Mouse (Mus musculus) G1E-ER4 (cell line): ENCODE results near the gene Avp. TPM values are rescaled to one million over a fixed set of nuclear protein-coding genes. Genes with fewer than 3 reads are reported as not detected.

ENCODE experiments used
- GATA1 ChIP-seq: IDR thresholded peaks from one replicate; pipeline ENCODE4 v1.8.0; 2012; ENCODE audit warnings: low read length, inconsistent platforms
- polyA plus RNA-seq: library from polyadenylated mRNA; stranded (reverse); fragments of >175 nt; gene quantifications from 2 replicates; pipeline ENCODE4 v1.2.3, GENCODE M21; 2012

The Avp gene
- not detected in 2 replicates for polyA plus RNA-seq

DNA sequence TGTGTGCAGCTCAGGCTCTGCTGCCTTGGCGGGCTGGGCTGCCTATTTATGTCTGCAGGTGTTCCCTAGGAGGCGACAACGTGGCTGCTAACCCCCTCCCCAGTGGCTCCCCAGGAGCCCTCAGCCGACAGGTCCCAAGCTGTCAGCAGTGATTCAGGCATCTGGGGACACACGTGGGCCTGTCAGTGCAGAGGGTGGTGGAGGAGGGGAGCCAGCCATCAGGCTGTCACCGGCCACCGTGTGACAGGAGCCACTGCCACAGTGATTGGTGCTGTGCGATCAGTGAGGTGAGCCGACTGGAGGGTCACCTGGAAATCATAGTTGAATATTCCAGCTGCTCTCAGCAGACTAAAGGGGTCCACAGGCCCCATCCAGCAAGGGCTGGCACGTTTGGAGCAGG lies at the start of gene Avp:
Avp (minus strand) TSS at position 3 of the 400 bp plus-strand sequence.
- no peak for TF ChIP-seq GATA1

DNA sequence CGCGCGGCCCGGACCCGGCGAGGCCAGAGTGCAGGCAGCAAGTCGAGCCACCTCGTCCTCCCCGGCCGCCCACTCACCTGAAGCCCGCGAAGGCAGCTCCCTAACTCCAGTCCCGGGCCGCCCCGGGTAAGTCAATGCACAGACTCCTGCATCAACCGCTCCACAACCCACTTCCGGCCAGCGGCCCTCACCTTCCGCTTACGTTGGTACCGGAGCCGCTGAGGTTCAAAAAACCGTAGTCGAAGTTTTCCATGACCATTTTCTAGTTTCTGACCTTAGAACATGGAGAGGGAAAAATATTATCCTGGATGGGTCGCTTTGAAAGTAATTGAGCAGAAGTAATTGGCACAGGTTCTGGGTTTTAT lies 47.5 kb upstream of the Avp start, which contains the start of the genes Fastkd5 and Ubox5:
Fastkd5 (minus strand) TSS at position 189 of the 365 bp plus-strand sequence.
Ubox5 (minus strand) TSS at position 200 of the 365 bp plus-strand sequence.
- no peak for TF ChIP-seq GATA1

DNA sequence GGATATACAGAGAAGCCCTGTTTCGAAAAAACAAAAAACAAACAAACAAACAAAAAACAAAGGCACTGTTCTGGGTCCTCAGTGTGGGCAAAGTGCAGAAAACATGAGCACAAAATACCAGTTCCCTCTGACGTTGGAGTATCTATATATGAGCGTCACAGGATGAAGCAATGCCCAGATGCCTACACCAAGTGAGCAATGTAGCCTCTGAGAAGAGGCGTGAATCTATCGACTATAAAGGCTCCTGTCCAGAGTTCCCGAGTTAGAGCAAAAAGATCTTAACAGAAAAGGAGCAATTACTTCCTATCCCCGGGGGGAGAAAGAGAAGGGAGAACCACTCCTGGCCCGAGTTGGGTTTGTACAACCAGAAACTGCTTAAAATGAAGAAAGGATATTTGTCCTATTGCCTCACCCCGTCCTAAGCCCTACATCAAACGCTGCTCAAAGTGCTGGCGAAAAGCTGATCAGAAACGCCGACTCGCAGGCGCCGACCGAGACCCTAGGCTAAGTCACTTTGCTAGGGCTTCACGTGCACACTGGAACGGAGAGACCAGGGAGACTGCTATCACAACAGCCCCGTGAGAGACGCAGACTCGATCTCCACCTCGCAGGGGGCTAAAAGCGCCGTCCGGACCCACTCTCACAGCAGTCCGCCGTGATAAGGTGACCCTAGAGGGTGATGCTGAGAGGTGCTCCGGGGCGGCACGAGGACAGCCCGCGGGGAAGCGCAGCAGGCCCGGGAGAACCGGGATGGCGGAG lies 46.9 kb upstream of the Avp start:
- no peak for TF ChIP-seq GATA1

DNA sequence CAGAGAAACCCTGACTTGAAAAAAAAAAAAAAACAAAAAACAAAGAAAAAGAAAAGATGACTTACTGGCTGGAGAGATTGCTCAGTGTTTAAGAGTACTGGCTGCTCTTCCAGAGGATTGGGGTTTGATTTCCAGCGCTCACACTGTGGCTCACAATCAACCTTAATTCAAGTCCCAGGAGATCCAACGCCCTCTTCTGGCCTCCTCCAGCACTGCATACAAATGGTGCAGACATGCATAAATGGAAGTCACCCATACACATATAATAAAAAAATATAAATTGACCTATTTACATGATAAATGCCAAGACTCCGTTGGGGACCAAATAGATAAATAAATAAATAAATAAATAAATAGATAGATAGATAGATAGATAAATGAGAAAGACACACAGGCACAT lies 46.1 kb upstream of the Avp start:
- TF ChIP-seq GATA1, result no peak

DNA sequence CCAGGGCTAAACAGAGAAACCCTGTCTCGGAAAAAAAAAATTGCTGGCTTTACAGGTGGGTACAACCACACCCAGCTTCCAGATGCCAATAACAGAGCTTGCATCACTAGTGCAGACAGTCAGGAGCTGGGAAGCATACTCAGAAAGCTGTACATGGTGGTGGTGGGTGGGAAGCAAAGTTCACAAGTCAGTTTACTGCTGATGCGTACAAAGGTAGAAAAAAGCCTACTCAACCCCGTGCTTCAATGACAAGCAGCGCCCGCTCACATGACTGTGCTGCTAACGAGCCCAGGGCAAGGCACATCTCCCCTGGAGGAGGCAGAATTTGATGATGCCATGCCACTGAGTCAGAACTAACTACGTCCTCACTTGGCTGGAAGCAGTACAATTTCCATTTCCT lies 36.6 kb upstream of the Avp start:
- TF ChIP-seq GATA1, result no peak

DNA sequence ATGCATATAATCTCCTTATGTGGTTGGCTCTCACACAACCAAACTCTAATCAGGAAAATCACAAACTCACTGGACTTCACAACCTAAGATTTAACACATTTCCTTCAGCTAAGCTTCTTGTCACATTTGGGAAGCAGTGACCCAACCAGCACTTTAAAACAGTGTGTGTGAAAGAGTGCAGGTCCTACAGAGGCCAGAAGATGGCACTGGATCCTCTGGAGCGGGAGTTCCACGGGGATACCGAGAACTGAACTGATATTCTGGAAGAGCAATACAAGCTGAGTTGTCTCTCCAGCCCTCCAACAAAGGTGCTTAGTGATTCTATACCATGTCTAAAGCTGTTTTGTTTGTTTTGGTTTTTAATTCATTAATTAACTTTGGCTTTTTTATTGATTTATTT lies 30.7 kb upstream of the Avp start:
- TF ChIP-seq GATA1, result no peak

DNA sequence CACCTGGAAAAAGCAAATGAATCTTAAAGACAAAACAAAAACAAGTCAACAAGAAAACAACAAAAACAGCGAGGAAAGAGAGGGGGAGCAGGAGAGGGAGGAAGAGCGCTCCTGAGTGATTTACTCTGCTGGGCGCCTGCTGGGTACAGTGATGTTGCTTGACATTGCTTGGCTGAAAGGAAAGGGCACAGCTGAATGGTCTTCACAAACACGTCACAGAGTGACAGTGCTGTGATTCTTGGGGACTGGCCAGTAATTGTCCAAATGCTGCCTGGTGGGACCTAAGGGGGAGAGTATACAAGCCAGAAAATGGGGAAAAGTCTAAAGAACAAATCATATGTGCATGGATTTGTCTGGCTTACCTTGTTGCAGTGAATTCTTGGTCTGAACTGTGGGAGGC lies 19.8 kb upstream of the Avp start:
- TF ChIP-seq GATA1, result no peak

DNA sequence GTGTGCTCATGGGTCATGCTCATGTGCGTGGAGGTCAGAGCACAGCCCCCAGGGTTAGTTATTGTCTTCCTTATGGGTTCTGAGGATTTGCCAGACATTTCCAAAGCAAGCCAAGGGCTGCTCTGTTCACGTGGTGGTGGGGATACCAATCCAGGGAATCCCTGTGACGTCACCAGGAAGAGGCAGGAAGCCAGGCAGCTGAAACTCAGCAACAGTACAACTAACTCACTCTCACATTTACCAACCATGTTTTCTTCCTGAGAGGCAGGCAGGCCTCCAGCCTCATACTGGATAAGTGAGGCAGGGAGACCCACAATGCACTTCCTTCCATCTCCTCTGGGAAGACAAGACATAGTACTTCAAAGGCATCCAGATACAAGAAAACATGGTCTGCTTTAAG lies 16.0 kb upstream of the Avp start:
- TF ChIP-seq GATA1, result no peak

DNA sequence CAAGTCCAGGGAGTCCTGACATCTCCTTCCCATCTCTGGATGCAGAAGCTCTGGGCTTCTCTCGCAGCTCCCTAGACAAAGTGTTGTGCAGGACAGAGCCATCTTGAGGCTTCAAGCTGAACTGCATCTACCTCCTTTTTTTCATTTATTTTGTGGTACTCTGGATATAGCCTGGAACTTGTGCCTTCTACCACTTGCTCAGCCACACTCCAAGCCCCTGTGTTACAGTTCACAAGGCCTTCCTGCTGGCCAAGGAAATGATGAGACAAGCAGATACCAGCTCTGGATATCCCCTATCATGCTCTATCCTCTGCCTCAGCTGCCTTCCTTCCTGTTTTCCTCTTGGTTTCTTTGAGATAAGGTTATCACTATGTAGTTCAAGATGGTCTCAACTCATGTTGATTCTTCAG lies 15.3 kb upstream of the Avp start:
- TF ChIP-seq GATA1, result peak; percentile 95

DNA sequence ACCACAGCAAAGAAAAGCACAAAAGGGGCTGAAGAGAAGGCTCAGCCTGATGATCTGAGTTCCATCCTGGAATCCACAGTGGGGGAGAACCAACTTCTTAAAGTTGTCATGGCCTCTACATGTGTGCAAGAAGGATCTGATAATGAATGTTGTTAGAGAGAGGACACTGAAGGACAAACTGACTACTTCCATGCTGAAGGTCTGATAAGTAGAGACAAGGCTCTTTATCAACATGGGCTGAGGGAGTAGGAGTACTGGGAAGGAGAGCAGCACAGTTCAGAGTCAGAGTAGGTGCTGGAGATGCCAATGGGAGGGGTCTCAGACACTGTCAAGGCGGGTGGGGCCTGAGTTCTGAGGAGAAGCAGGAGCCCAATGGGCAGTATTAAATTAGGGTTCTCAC lies 13.2 kb upstream of the Avp start:
- TF ChIP-seq GATA1, result no peak

DNA sequence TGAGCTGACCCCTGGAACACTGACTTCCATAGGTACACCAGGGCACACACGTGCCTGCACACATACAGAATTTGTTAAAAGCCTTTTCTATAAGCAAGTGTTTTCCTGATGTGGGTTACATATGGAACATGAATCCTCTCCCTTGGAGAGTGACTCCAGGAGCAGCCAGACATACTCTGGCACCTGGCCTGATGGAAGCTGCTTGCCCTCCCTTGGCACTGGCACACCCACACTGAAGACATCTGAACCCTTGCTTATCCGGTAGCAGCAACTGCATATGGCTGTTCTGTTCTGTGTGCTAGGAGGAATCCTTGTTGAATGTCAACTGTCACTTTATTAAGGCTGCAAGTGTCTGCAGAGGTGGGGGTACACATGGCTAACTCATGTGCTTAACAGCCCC lies 8.7 kb upstream of the Avp start:
- no peak for TF ChIP-seq GATA1

DNA sequence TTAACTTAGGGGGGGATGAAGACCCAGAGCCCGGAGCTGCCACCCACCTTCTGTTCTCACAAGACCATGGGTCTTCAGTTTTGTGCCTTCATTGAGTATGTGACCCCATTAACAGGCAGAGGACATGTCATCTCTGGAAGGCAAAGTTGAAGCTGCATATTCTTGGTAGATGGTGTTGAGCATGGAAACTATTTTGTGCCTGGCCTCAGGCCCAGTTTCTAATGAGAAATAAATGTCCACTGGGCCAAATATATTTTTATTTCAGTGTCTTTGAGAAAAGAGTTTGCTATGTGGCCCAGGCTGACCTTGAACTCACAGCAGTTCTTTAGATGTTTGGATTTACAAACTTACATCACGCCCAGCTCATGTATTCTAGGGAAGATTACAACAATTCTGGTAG lies 7.4 kb upstream of the Avp start:
- TF ChIP-seq GATA1, result no peak

DNA sequence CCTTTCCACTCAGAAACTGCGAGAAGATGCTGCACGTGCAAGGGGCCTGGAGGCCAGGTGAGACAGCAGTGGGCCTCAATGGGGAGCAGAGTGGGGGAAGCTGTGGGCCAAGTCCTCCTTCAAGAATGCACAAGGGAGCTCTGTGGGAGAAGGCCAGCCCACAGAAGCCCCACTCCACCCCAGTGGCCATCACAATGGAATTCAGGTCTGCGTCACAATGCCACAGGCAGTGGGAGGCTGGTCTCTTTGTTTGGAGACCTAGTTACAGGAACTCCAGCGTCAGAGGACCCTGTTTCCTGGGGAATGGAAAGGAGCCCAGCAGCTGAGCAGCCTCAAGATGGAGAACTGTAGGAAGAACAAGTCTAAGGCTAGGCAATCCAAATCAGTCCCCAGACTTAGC lies 6.8 kb upstream of the Avp start:
- TF ChIP-seq GATA1, result no peak

DNA sequence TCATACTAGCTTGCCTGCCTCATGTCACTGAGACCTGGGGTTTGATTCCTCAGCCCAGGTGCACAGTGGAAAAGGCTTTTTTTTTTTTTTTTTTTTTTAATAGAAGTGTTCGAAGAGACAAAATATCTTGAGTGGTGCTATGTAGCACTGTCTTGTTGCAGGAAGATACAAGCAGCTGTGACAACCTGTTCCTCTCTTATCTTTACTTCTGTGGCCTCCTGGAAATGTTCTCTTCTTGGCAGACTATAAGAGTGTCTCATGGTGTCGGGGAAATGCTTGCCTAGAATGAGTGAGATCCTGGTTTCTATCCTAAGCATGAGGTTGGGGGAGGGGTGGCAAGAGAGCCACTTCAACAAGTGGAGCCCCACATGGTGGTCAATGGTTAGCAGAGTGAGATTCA lies 6.0 kb upstream of the Avp start:
- TF ChIP-seq GATA1, result no peak

DNA sequence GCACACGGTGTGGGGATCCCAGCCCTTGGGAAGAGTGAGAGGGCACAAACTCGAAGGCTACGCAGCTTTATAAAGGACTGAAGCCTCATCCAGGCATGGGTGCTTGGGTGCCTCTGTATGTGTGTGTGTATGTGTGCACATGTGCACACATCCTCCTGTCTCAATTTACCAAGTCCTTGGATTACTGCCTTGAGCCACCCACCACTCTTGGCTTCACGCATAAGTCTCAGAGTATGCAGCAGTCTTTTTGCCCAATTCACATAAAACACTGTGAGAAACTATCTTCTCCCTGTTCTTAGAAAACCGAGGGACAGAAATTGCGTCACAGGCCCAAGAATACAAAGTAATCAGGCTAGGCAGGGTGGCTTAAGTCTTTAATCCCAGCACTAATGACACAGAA lies 3.7 kb upstream of the Avp start:
- no peak for TF ChIP-seq GATA1

DNA sequence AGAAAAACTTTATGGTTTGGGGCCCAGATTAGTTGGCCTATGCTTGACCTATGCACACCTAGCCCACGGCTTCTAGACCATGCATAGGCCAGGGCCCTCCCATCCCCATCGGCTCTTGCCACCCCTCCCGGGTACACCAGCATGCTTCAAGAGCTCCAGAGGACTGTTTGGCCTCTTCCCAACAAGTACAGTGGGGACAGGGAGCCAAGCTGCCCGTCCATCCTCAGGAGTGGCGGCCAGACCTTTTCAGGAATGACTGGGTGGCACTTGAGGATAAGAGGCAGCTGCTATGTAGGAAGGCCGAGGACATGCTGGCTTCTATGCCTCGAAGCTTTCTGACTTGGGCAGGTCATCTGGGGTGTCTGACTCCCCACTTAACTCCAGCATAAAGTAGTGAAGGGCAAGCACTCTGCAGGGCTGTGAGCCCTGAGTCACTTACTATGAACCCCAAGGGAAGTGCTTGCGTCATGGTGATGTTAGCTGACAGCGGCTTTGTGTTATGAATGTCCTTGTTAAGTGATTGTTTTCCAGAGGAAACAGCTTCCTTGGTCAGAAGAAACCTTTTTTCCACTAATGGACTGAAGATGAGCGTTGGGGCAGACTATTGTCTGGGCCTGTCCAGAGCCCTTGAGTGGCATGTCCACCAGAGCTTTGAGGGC lies 1.7 kb upstream of the Avp start:
- TF ChIP-seq GATA1, result no peak

DNA sequence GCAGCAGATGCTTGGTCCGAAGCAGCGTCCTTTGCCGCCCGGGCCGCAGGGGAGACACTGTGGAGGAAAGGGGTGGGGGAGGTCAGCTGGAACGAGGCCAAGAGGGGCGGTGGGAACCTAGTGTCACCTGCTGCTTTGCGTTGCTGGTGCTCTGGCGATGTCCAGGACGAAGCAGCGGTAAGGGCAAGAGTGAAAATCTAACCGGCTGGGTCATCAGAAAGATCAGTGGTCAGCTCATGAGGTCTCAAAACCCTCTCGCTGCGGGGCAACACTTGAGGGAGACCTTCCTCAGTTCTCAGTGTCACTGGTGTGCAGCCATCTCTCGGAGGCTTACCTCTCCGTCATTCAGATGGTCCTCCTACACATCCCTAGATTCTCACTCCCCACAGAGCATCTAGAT lies 1.2 kb downstream of the Avp start:
- no peak for TF ChIP-seq GATA1
